Mouse (Mus musculus) limb, embryonic 14.5 days (tissue): ENCODE data around the gene Cacnb4. TPM values are rescaled to one million over a fixed set of nuclear protein-coding genes. Genes with fewer than 3 reads are reported as not detected.

Experiments used
- ATAC-seq: fragments of 200-750 bp; cut with Nextera tagmentation; 2 replicates; pipeline ENCODE4 v1.8.0; 2017; ENCODE audit warnings: low read depth, moderate number of reproducible peaks, moderate TSS enrichment; ENCODE audit not compliant: low FRiP score
- DNase-seq: peaks from one replicate; pipeline ENCODE4 v3.0.0-alpha.2; 2015; ENCODE audit warnings: low spot score
- H3K27ac ChIP-seq: fragments of 300-500 bp; sonication (generic); replicated peaks from 2 replicates; pipeline ENCODE4 v1.5.1; 2014; ENCODE audit warnings: low read depth, mild to moderate bottlenecking, low read length, moderate library complexity, mixed read lengths
- H3K27me3 ChIP-seq: fragments of 300-500 bp; sonication (generic); 2 replicates; pipeline ENCODE4 v1.6.1; 2014; ENCODE audit warnings: low read length, mixed read lengths; ENCODE audit not compliant: control insufficient read depth, insufficient read depth
- H3K36me3 ChIP-seq: fragments of 300-500 bp; sonication (generic); 2 replicates; pipeline ENCODE4 v1.6.1; 2014; ENCODE audit warnings: mild to moderate bottlenecking, low read length, moderate library complexity, mixed read lengths; ENCODE audit not compliant: control insufficient read depth, insufficient read depth
- H3K4me1 ChIP-seq: fragments of 300-500 bp; sonication (generic); 2 replicates; pipeline ENCODE4 v1.6.1; 2014; ENCODE audit warnings: antibody characterized with exemption, low read length, mixed read lengths; ENCODE audit not compliant: control insufficient read depth, insufficient read depth
- H3K4me2 ChIP-seq: fragments of 300-500 bp; sonication (generic); replicated peaks from 2 replicates; pipeline ENCODE4 v1.6.1; 2014; ENCODE audit warnings: low read depth, mild to moderate bottlenecking, low read length, moderate library complexity; ENCODE audit not compliant: severe bottlenecking
- H3K4me3 ChIP-seq: fragments of 300-500 bp; sonication (generic); replicated peaks from 2 replicates; pipeline ENCODE4 v1.5.1; 2014; ENCODE audit warnings: low read length
- H3K9ac ChIP-seq: fragments of 300-500 bp; sonication (generic); 2 replicates; pipeline ENCODE4 v1.6.1; 2014; ENCODE audit warnings: mild to moderate bottlenecking, low read depth, low read length, moderate library complexity; ENCODE audit not compliant: severe bottlenecking
- H3K9me3 ChIP-seq: fragments of 300-500 bp; sonication (generic); 2 replicates; pipeline ENCODE4 v1.6.1; 2016; ENCODE audit warnings: low read length; ENCODE audit not compliant: control insufficient read depth
- POLR2A ChIP-seq: fragments of 200-500 bp; IDR thresholded peaks from 2 replicates; pipeline ENCODE4 v1.8.0; 2012; ENCODE audit warnings: inconsistent platforms, mild to moderate bottlenecking, moderate library complexity, borderline replicate concordance; ENCODE audit not compliant: insufficient read depth, insufficient read length; ENCODE audit errors: extremely low read depth
- WGBS: fragments of 180-500 bp; shearing (Covaris S2); extraction: QIAGEN DNeasy Blood & Tissue Kit; methylation state at CpG from one replicate; pipeline ENCODE4 v1.1.7; 2014; 5-methylcytosine and 5-hydroxymethylcytosine counted together
- polyA plus RNA-seq, 2 experiments: library from polyadenylated mRNA; depleted of rRNA in 1 of 2; stranded (reverse) in 1 of 2; unstranded in 1 of 2; fragments of >200 nt; fragmentation: Nextera tagmentation in 1 of 2; extraction: Ambion mirVana in 1 of 2; gene quantifications; 2 replicates each; pipeline versions ENCODE4 v1.2.1 to v1.2.3; 2012 to 2014

Gene Cacnb4
- polyA plus RNA-seq, 2 experiments = 0.81 to 0.91 TPM

- Histone ChIP-seq H3K4me3 (no peak overlapping the region), H3K4me1 (no peaks in the 10 kb centered on the region), H3K9me3 (no peaks in the 10 kb centered on the region), H3K36me3 (no peaks in the 10 kb centered on the region), H3K9ac (no peak overlapping the region), H3K4me2 (no peak overlapping the region), H3K27ac (no peak overlapping the region), H3K27me3 (no peaks in the 10 kb centered on the region)
- TF ChIP-seq POLR2A = no peak
- DNase-seq (no peak), ATAC-seq (no peak)
- WGBS = 81% methylated on average over 12 of the region's 12 CpGs
These were observed 118.9 kb downstream of the Cacnb4 start for GRCm38 (mm10) chr2:52557503-52558275.

GRCm38 (mm10) chr2:52556961-52557326, 119.7 kb downstream of the Cacnb4 start:
- ATAC-seq = no peak
- no peak overlapping the region for H3K4me3 ChIP-seq
- WGBS = 77% methylated on average over 4 of the region's 4 CpGs

GRCm38 (mm10) chr2:52556298-52556960, 120.2 kb downstream of the Cacnb4 start:
- DNase-seq (no peak), ATAC-seq (no peak)
- TF ChIP-seq POLR2A = no peak

More at GRCm38 (mm10) chr2:52556961-52557326, 119.7 kb downstream of the Cacnb4 start:
- Histone ChIP-seq H3K9ac (no peak overlapping the region), H3K4me1 (no peaks in the 10 kb centered on the region), H3K36me3 (no peaks in the 10 kb centered on the region), H3K27ac (no peak overlapping the region), H3K4me2 (no peak overlapping the region), H3K27me3 (no peaks in the 10 kb centered on the region), H3K9me3 (no peaks in the 10 kb centered on the region)
- no peak for TF ChIP-seq POLR2A
- DNase-seq = no peak

GRCm38 (mm10) chr2:52548401-52548800, 128.2 kb downstream of the Cacnb4 start:
- DNase-seq = no peak
- H3K9ac ChIP-seq = no peak overlapping the region
- H3K9me3 ChIP-seq = no peaks in the 10 kb centered on the region
- H3K27ac ChIP-seq = no peak overlapping the region
- no peak for TF ChIP-seq POLR2A
- H3K4me2 ChIP-seq = no peak overlapping the region
- ATAC-seq = no peak
- H3K27me3 ChIP-seq = no peaks in the 10 kb centered on the region
- WGBS = 82% methylated on average over 3 of the region's 3 CpGs
- no peaks in the 10 kb centered on the region for H3K36me3 ChIP-seq
- H3K4me3 ChIP-seq = no peak overlapping the region
- H3K4me1 ChIP-seq = no peaks in the 10 kb centered on the region

More at GRCm38 (mm10) chr2:52556298-52556960, 120.2 kb downstream of the Cacnb4 start:
- Histone ChIP-seq H3K36me3 (no peaks in the 10 kb centered on the region), H3K4me3 (no peak overlapping the region), H3K27me3 (no peaks in the 10 kb centered on the region), H3K4me2 (no peak overlapping the region), H3K27ac (no peak overlapping the region), H3K9ac (no peak overlapping the region), H3K9me3 (no peaks in the 10 kb centered on the region), H3K4me1 (no peaks in the 10 kb centered on the region)
- 79% methylated on average over 20 of the region's 20 CpGs for WGBS

GRCm38 (mm10) chr2:52547331-52547730, 129.3 kb downstream of the Cacnb4 start:
- 84% methylated on average over 11 of the region's 11 CpGs for WGBS
- no peaks in the 10 kb centered on the region for H3K27me3 ChIP-seq
- no peak overlapping the region for H3K27ac ChIP-seq
- H3K4me3 ChIP-seq = no peak overlapping the region
- H3K4me1 ChIP-seq = no peaks in the 10 kb centered on the region
- H3K4me2 ChIP-seq = no peak overlapping the region
- TF ChIP-seq POLR2A = no peak
- DNase-seq (no peak), ATAC-seq (no peak)
- H3K36me3 ChIP-seq = no peaks in the 10 kb centered on the region
- H3K9ac ChIP-seq = no peak overlapping the region
- H3K9me3 ChIP-seq = no peaks in the 10 kb centered on the region
